Mouse (Mus musculus) gastrocnemius, adult 2 months (tissue): ENCODE data around the gene Gm49396. TPM values are rescaled to one million over a fixed set of nuclear protein-coding genes. Genes with fewer than 3 reads are reported as not detected.

ENCODE experiments used
- DNase-seq: peaks from one replicate; pipeline ENCODE4 v3.0.0; 2022
- H3K27ac ChIP-seq: fragments of 200-600 bp; 2 replicates; pipeline ENCODE4 v1.8.1; 2022; ENCODE audit warnings: mild to moderate bottlenecking
- H3K4me3 ChIP-seq: fragments of 200-600 bp; 2 replicates; pipeline ENCODE4 v1.8.1; 2022; ENCODE audit warnings: mild to moderate bottlenecking, moderate library complexity
- CTCF ChIP-seq: fragments of 200-600 bp; IDR thresholded peaks from 2 replicates; pipeline ENCODE4 v1.8.1; 2022; ENCODE audit warnings: antibody characterized with exemption, mild to moderate bottlenecking, moderate library complexity
- intact Hi-C: fragments of 180-260 bp; cut with DNase I; formaldehyde crosslinking; loops from one replicate; pipeline ENCODE4 v1.15.1; 2025
- long read RNA-seq, 2 experiments: library from polyadenylated mRNA; stranded (forward); transcript quantifications; one replicate each; pipeline ENCODE4 v2.0.0; 2021
- total RNA-seq, 2 experiments: library from RNA; stranded (reverse); gene quantifications; 2 replicates each; pipeline ENCODE4 v1.2.3; 2021

Gm49396 gene
- total RNA-seq = 1 to 10 TPM; 1.8 to 2.2 TPM
- long read RNA-seq, experiment 1, partial matches to known transcripts = 6 of 17 reads
- long read RNA-seq, experiment 1, other reads (novel, unspliced or antisense) = 10 of 17 reads
- long read RNA-seq, experiment 2, partial matches to known transcripts = 1 of 12 reads
- long read RNA-seq, experiment 2, other reads (novel, unspliced or antisense) = 11 of 12 reads

DNA sequence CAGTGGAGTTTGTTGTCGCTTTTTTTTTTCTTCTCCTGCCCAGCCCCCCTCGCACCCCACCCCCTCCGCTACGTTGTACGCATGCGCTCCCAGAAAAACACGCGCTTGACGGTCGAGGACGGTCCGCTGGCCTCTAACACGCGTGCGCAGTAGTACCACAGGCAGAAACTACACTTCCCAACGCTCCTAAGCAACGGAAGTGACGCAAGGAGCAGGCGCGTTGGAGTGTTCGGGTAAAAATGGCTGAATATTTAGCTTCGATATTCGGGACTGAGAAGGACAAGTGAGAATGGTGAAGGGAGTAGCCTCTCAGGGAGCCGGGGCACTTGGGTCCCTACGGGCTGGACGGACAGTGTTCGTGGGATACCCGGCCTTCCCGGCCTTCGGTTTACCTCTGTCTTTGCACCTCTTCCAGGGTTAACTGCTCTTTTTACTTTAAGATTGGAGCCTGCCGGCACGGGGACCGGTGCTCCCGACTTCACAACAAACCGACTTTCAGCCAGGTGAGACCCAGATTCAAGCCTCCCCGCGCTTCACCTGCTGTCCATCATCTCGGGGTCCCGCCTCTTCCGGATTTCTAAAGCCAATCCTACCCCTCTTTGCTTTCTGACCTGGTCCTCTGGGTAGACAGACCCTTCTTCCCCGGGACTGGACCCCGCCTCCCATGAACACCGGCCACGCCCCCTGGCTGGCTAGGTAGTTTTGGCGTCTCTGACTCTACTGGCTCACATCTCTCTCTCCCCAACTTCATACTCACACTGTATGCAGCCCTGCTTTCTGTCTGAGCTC is at the start of gene Gm49396, which contains the start of the genes U2af1l4 and Psenen:
TSS of gene Gm49396 (plus strand) at position 228 of the 789 bp plus-strand sequence.
TSS of gene U2af1l4 (plus strand) at position 185 of the 789 bp plus-strand sequence.
TSS of gene Psenen (minus strand) at position 511 of the 789 bp plus-strand sequence.
- Histone ChIP-seq H3K4me3 (peak within 1 kb of the TSS; percentile 89), H3K27ac (peak within 1 kb of the TSS; percentile 99)
- DNase-seq = peak; percentile 98
- intact Hi-C loops = no loop called here
- no peak for TF ChIP-seq CTCF

GRCm38 (mm10) chr7:30515003-30515760 is 48.0 kb upstream of the Gm49396 start:
- no peak for TF ChIP-seq CTCF
- intact Hi-C loops = no loop called here
- Histone ChIP-seq H3K4me3 (no peak overlapping the region), H3K27ac (no peak overlapping the region)
- no peak for DNase-seq

GRCm38 (mm10) chr7:30518325-30518724 is 44.8 kb upstream of the Gm49396 start:
- Histone ChIP-seq H3K4me3 (no peak overlapping the region), H3K27ac (no peak overlapping the region)
- no peak for DNase-seq
- intact Hi-C loops = no loop called here
- no peak for TF ChIP-seq CTCF

DNA sequence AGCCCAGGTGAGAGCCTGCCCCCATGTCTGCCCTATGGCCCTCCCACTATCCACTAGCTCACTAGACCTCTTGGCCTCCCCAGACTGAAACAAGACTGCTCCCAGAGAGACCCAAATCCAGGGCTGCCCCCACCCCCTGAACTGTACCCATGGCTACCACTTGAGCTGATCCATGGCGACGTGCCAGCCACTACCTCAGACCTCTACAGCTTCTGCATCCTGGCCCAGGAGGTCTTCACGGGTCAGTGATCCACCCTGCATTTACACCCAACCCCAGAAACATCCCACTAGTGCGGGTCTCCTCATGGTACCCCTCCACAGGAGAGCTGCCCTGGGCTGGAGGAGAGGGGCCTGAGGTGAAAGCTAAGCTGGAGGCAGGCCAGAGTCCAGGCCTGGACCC is 42.7 kb upstream of the Gm49396 start:
- intact Hi-C loops = no loop called here
- Histone ChIP-seq H3K4me3 (no peak overlapping the region), H3K27ac (no peak overlapping the region)
- TF ChIP-seq CTCF = no peak
- no peak for DNase-seq

DNA sequence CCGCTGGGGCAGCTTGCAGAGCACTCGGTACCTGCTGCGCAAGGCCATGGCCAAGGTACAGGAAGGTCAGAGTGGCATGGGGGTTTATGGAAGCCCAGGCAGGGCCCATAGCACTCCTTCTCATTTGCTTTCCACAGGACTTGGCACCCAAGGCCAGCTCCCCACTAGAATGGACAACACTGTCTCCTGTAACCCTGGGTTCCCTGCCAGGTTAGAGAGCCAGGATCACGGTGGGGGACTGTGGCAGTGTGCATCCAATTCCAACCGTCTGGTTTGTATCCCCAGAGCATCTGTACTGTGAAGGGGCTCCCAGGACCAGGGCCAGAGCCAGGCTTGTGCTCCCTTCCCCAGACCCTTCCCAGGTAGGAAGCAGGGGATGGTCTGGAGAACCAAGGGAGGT is 42.3 kb upstream of the Gm49396 start:
- H3K4me3 ChIP-seq = no peak overlapping the region
- no peak for DNase-seq
- intact Hi-C loops = no loop called here
- no peak for TF ChIP-seq CTCF
- no peak overlapping the region for H3K27ac ChIP-seq

GRCm38 (mm10) chr7:30522871-30523270 is 40.3 kb upstream of the Gm49396 start:
- TF ChIP-seq CTCF = no peak
- Histone ChIP-seq H3K4me3 (no peak overlapping the region), H3K27ac (no peak overlapping the region)
- intact Hi-C loops = no loop called here
- no peak for DNase-seq

GRCm38 (mm10) chr7:30524487-30524886 is 38.7 kb upstream of the Gm49396 start:
- Histone ChIP-seq H3K27ac (no peak overlapping the region), H3K4me3 (no peak overlapping the region)
- no peak for TF ChIP-seq CTCF
- no peak for DNase-seq
- intact Hi-C loops = no loop called here

DNA sequence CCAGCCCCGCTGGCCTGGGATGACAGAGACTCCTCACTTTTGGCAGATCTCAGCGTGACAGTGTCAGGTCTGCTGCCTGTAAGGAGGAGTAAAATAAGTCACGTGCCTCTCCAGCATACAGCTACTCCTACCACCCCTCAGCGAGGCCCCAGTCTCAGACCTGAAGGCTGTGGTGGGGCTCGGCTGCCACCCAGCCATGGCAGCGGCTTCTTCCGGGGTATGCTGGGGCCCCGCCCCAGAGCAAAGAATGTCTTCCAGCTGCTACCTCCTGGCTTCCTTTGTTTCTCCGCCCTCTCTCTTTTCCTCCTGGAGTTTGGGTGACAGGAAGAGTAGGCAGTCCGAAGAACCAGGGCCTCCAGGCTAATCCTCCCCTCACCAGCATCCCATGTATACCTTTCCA is 37.2 kb upstream of the Gm49396 start:
- H3K4me3 ChIP-seq = no peak overlapping the region; the same call in 1 of the 2 replicates
- no peak overlapping the region for H3K27ac ChIP-seq
- intact Hi-C loops = no loop called here
- no peak for TF ChIP-seq CTCF
- DNase-seq = no peak

- no peak overlapping the region for H3K27ac ChIP-seq
- intact Hi-C loops = no loop called here
- DNase-seq = no peak
- no peak for TF ChIP-seq CTCF
- H3K4me3 ChIP-seq = no peak overlapping the region; the same call in 1 of the 2 replicates
These were observed 36.7 kb upstream of the Gm49396 start for GRCm38 (mm10) chr7:30526399-30526798.

DNA sequence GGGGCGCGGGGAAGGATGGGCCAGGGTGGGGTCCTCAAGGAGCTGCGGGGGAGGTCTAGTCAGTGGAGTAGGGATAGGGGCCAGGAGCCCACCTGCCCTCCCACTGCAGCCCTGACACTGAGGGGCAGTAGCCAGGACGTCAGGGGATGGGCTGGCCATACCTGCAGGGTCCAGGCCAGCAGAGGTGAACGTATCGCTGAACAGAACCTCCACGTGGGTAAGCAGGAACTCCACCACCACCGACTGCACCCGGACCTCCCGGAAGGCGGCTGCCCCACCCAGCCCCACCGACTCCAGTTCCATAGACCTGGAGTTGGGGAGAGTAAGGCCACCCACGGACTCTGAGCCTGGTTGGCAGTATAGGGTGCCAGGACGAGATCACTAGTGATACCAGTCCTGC is 36.2 kb upstream of the Gm49396 start:
- DNase-seq = no peak
- intact Hi-C loops = no loop called here
- TF ChIP-seq CTCF = no peak
- H3K4me3 ChIP-seq = no peak overlapping the region
- no peak overlapping the region for H3K27ac ChIP-seq

DNA sequence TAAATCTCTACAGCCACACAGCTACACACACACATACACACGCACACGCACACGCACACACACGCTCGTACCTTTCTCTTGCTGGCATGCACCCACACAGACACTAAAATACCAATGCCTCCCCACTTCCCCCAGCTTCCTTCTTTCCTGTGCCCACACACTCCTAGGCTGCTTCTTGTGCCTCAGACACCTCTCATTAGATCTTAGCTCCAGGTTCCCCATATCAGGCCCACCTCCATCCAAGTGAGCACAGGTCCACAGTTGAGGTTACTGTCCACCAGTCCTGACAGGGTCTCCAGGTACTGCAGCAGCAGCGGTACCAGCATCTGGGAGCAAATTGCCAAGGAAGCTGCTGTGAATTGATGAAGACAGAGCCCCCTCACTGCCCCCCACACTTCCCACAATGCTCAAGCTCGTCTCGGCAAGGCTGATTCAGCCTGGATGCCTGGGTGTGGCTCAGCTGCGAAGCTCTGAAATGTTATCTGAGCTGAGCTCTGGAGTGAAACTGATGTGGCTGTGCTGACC is 31.8 kb upstream of the Gm49396 start:
- TF ChIP-seq CTCF = no peak
- Histone ChIP-seq H3K4me3 (no peak overlapping the region), H3K27ac (no peak overlapping the region)
- DNase-seq = no peak
- intact Hi-C loops = no loop called here

- TF ChIP-seq CTCF = no peak
- DNase-seq = no peak
- no peak overlapping the region for H3K4me3 ChIP-seq
- H3K27ac ChIP-seq = no peak overlapping the region
- intact Hi-C loops = no loop called here
These were observed 30.2 kb upstream of the Gm49396 start for GRCm38 (mm10) chr7:30532931-30533330.
